Mouse (Mus musculus) limb, embryonic 10.5 days (tissue): Measurements from ENCODE around the gene Gm3435. TPM values are rescaled to one million over a fixed set of nuclear protein-coding genes. Genes with fewer than 3 reads are reported as not detected.

ENCODE experiments used
- DNase-seq: peaks from one replicate; pipeline ENCODE4 v3.0.0-alpha.2; 2017; ENCODE audit warnings: low spot score
- H3K27ac ChIP-seq: fragments of 300-500 bp; sonication (generic); 2 replicates; pipeline ENCODE4 v1.5.1; 2016; ENCODE audit warnings: mild to moderate bottlenecking
- H3K27me3 ChIP-seq: fragments of 300-500 bp; sonication (generic); 2 replicates; pipeline ENCODE4 v1.6.1; 2016; ENCODE audit warnings: low read depth, mild to moderate bottlenecking; ENCODE audit not compliant: poor library complexity, severe bottlenecking
- H3K36me3 ChIP-seq: fragments of 300-500 bp; sonication (generic); 2 replicates; pipeline ENCODE4 v1.6.1; 2016; ENCODE audit warnings: mild to moderate bottlenecking, moderate library complexity
- H3K4me1 ChIP-seq: fragments of 300-500 bp; sonication (generic); 2 replicates; pipeline ENCODE4 v1.6.1; 2016
- H3K4me3 ChIP-seq: fragments of 300-500 bp; sonication (generic); 2 replicates; pipeline ENCODE4 v1.5.1; 2016; ENCODE audit warnings: mild to moderate bottlenecking, moderate library complexity
- H3K9me3 ChIP-seq: fragments of 300-500 bp; sonication (generic); replicated peaks from 2 replicates; pipeline ENCODE4 v1.6.1; 2016; ENCODE audit warnings: mild to moderate bottlenecking
- WGBS: fragments of 180-500 bp; shearing (Covaris S2); methylation state at CpG from one replicate; pipeline ENCODE4 v1.1.7; 2016; 5-methylcytosine and 5-hydroxymethylcytosine counted together
- polyA plus RNA-seq: library from polyadenylated mRNA; unstranded; fragments of >200 nt; fragmentation: Nextera tagmentation; extraction: Ambion mirVana; gene quantifications from 2 replicates; pipeline ENCODE4 v1.2.1, GENCODE M21; 2016

Gm3435 gene
- polyA plus RNA-seq, 1 experiment from 2014 or later, result 4.8 TPM

DNA sequence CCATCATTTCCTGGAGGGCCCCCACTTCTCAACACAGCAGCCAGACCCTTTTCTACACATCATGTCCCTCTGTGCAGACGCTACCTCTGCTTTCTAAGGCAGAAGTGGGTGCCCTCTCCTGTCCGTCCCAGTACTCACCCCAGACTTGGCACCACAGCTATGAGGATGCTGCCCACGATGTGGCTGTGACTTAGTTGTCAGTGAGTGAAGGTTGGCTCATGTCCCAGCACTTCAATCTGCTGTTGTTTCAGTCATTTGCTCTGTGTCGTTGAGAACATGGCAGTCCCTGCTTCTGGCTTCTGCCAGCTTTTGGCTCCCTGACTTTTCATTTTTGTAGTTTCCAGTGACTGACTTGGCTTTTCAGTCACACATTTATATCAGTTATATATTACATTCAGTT, 45.9 kb downstream of the Gm3435 start:
- peaks cover 45% of the 10 kb centered on the region for H3K36me3 ChIP-seq
- H3K27me3 ChIP-seq, result no peaks in the 10 kb centered on the region
- WGBS, result 90% methylated on average over 4 of the region's 4 CpGs
- peak; percentile 18 for DNase-seq
- H3K4me3 ChIP-seq, result no peak overlapping the region
- H3K27ac ChIP-seq, result no peak overlapping the region
- H3K9me3 ChIP-seq, result no peaks in the 10 kb centered on the region
- no peaks in the 10 kb centered on the region for H3K4me1 ChIP-seq

DNA sequence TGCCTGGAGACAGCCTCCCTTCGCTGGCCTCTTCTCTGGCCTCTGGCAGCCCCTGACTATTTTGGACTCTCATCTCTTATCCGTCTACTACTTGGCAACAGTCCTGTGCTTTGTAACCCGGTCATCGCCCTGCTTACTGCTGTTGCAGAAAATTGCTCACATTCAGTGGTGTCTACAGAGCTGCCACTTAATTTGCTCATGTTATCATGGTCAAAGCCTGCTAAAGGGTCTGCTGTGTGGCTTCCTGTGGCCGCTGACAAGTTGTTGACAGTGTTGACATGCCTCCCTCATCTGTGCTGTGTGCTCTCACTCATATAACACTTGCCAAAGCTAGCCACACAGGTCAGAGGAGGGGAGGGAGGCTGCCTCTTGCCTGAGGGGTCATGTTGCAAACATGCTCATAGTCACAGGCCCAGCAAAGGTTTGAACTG, 48.2 kb downstream of the Gm3435 start:
- Histone ChIP-seq H3K4me3 (no peak overlapping the region), H3K36me3 (peaks cover 66% of the 10 kb centered on the region), H3K27ac (no peak overlapping the region), H3K27me3 (no peaks in the 10 kb centered on the region), H3K9me3 (no peaks in the 10 kb centered on the region), H3K4me1 (no peaks in the 10 kb centered on the region)
- DNase-seq, result no peak
- WGBS, result 94% methylated on average over 5 of the region's 5 CpGs

DNA sequence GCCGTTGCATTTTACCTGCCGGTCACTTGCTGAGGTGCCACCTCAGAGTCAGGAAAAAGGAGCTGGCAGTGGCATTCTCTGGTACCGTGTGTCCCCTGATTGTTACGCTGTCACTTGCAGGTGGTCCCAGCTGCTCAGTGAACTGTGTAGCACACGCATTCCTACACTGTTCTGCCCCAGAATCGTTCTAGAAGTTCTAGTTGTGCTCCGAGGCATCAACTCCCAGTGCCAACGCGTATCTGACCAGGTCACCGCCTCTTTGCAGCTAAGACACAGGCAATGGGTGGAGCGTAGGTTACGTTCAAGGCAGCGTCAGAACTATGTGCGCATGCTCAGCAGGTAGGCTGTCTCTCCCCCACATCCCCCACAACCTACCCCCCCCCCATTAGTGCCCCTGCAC, 49.7 kb downstream of the Gm3435 start:
- peaks cover 69% of the 10 kb centered on the region for H3K36me3 ChIP-seq

DNA sequence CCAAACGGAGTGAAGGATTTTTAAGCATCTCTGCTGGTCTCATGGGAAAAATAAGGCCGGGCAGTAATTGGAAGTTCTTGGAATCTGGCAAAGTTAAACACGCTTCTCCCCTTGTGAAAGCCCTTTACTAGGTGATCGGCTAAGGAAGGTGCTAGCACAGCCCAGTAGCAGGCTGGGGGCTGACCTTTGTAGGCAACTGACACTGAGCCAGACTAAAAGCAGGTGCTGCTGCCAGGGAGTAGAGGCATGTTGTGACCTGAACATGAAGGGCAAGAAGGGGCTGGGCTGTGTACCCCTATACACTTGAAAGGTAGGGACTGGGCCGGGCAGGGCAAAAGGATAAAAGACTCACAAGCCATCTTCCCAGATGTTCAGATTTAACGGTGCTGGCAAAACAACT, 50.4 kb downstream of the Gm3435 start:
- DNase-seq, result no peak
- Histone ChIP-seq H3K36me3 (peaks cover 63% of the 10 kb centered on the region), H3K27ac (no peak overlapping the region), H3K9me3 (no peaks in the 10 kb centered on the region), H3K4me1 (no peaks in the 10 kb centered on the region), H3K27me3 (no peaks in the 10 kb centered on the region), H3K4me3 (no peak overlapping the region)
- WGBS, result 90% methylated on average over 6 of the region's 6 CpGs

More for the DNA sequence above, 49.7 kb downstream of the Gm3435 start:
- no peaks in the 10 kb centered on the region for H3K27me3 ChIP-seq
- H3K4me3 ChIP-seq, result no peak overlapping the region
- H3K27ac ChIP-seq, result no peak overlapping the region
- 96% methylated on average over 14 of the region's 14 CpGs for WGBS
- DNase-seq, result no peak
- no peaks in the 10 kb centered on the region for H3K4me1 ChIP-seq
- no peaks in the 10 kb centered on the region for H3K9me3 ChIP-seq

DNA sequence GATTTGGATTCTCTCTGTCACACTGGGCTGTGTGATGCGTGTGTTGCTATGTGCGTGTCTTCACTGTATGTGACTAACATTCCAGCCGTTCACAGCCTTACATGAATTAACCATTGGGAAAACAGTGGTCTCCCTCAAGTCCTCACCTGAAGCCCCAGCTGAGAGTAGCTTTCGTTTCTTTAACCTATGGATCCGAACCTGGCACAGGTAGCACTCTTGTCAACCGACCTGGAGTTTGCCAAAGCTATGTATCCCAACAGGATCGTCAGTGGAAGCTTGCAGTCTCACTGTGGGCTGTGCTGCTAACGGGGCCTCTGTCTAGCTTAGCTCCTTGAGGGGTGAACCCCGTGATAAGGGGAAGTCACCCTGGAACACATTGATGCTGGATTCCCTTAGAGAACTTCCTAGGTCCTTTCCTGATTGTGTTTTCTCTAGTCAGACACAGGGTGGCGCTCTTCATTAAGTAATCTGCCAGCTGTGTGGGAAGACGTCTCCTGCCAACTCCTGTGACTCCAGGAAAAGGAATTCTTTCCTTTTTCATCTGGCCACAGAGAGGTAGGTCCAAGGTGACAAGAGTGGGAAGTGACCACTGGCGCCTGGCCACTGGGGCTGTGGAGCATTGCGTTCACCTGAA, 55.5 kb downstream of the Gm3435 start:
- Histone ChIP-seq H3K27me3 (no peaks in the 10 kb centered on the region), H3K4me3 (peak overlapping the region; percentile 18; the same call in 1 of the 2 replicates), H3K27ac (peak overlapping the region; percentile 68; the same call in 1 of the 2 replicates), H3K9me3 (no peaks in the 10 kb centered on the region), H3K36me3 (peaks cover 26% of the 10 kb centered on the region), H3K4me1 (peaks cover 8% of the 10 kb centered on the region)
- WGBS, result 40% methylated on average over 13 of the region's 13 CpGs
- peak; percentile 80 for DNase-seq

DNA sequence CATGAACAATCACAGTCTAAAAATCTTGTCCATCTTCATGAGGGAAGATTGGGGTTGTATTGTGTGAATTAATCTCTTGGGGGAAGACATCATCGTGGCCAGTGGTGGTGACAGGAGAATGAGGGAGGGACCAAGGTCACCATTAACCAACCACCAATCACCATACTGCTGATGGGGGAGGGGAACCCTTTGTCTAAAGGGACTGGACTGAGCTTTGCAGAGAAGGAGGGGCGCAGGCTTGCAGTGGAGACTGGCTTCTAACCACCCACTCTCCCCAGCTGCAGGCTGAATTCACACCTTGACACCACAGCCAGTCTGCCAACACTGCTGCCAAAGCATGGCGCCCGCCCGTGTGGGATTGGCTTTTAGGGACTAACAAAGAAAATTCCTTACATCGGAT, 56.1 kb downstream of the Gm3435 start:
- DNase-seq, result peak; percentile 47
- no peaks in the 10 kb centered on the region for H3K27me3 ChIP-seq
- H3K9me3 ChIP-seq, result no peaks in the 10 kb centered on the region
- WGBS, result 25% methylated on average over 6 of the region's 6 CpGs
- peaks cover 8% of the 10 kb centered on the region for H3K4me1 ChIP-seq
- H3K36me3 ChIP-seq, result peaks cover 23% of the 10 kb centered on the region
- peak overlapping the region; percentile 18 for H3K4me3 ChIP-seq
- peak overlapping the region; percentile 68; the same call in 1 of the 2 replicates for H3K27ac ChIP-seq

DNA sequence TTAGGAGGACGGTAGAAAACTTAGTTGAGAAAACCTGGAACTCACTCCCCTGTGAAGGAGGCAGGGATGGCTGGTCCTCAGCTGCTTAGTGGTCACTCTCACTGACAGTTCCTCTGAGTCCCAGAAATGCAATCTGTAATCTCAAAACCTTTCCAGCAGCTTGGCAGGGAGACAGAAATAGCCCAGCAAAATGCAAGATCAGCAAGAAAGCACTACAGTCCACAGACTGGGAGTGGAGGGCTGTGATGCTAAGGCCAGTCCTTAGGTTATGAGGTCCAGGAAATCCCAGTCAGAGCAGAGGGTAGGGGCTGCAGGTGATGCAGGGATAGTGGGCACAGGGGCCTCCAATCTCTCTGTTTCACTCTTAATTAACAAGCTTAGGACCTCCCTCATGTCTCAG, 56.9 kb downstream of the Gm3435 start:
- DNase-seq, result no peak
- H3K4me3 ChIP-seq, result no peak overlapping the region
- peaks cover 14% of the 10 kb centered on the region for H3K36me3 ChIP-seq
- H3K27me3 ChIP-seq, result no peaks in the 10 kb centered on the region
- H3K27ac ChIP-seq, result no peak overlapping the region
- 46% methylated on average over 1 of the region's 1 CpGs for WGBS
- no peaks in the 10 kb centered on the region for H3K9me3 ChIP-seq
- H3K4me1 ChIP-seq, result peaks cover 8% of the 10 kb centered on the region

DNA sequence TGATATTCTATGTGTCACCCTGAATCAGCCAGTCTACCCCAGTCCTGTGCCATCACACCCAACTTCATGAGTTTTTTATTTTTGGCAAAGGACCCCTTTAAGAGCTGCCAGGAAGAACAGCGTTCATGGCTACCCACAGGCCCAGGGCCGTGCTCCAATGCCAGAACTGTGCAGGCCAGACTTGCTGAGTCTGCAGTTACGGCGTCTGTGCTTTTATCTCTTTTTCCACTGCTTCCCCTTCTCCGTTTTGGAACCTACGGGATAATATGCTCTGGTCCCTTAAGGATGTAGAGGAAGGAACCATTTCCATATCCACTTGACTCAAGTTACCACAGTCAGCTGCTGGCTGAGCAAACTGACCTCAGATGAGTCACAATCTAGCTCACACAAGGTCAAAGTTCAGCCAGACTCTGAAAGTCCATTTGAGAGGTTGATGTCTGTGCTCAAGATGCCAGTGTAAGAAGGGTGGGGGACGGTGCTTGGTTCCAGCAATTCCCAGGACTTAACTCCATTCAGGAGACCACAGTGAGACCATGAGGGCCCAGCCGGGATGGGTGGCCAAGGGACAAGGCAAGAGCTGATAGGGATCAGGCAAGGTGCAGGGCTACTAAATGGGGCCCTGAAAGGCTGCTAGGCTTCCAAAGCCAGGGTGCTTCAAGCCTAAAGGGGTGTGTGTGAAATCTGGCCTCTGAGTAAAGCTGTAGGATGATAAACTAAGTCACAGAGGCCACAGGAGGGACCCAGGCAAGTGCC, 58.2 kb downstream of the Gm3435 start:
- Histone ChIP-seq H3K4me3 (no peak overlapping the region), H3K36me3 (0 out of 2 replicates have a peak, but pooled peaks cover 3% of the 10 kb centered on the region), H3K27me3 (no peaks in the 10 kb centered on the region), H3K27ac (no peak overlapping the region), H3K9me3 (no peaks in the 10 kb centered on the region), H3K4me1 (peaks cover 8% of the 10 kb centered on the region)
- WGBS, result 68% methylated on average over 8 of the region's 8 CpGs
- DNase-seq, result no peak

DNA sequence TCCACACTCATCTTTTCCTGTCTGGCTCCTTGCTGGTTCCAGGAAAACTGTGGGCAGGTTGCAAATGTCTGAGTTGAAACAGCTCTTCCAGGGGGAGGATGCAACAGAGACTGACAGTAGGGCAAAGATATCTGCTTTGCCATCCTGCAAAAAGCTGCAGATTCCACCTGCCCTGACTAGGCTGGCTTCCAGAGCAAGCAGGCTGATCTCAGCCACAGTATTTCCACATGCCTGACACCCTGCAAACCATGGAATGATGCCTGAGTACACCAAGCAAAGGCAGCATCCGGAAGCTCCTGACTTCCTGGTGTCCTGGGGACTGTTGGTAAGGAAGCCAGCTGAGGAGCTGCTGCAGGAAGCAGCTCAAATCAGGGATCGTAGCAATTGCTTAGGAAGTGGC, 59.1 kb downstream of the Gm3435 start:
- Histone ChIP-seq H3K36me3 (no peaks in the 10 kb centered on the region), H3K4me1 (peaks cover 8% of the 10 kb centered on the region), H3K27me3 (no peaks in the 10 kb centered on the region), H3K9me3 (no peaks in the 10 kb centered on the region), H3K4me3 (no peak overlapping the region), H3K27ac (no peak overlapping the region)
- 55% methylated on average over 2 of the region's 2 CpGs for WGBS
- DNase-seq, result no peak

Other genes starting within 250 kb of the Gm3435 start
- 3.4 and 5.0 TPM in 2 replicates for gene Wdr27, start 67.0 kb upstream of the Gm3435 start, polyA plus RNA-seq
- 21.3 and 25.4 TPM in 2 replicates for gene 1600012H06Rik, start 67.0 kb upstream of the Gm3435 start, polyA plus RNA-seq
- 31.0 and 32.2 TPM in 2 replicates for gene Phf10, start 48.9 kb upstream of the Gm3435 start, polyA plus RNA-seq
- gene 9030025P20Rik, start 31.7 kb upstream of the Gm3435 start, polyA plus RNA-seq, result 10.9 and 11.1 TPM in 2 replicates
- gene Gm3417, start 31.4 kb upstream of the Gm3435 start, polyA plus RNA-seq, result 0.31 and 0.78 TPM in 2 replicates
- 76.1 and 100.0 TPM in 2 replicates for gene Ermard, start 31.0 kb downstream of the Gm3435 start, polyA plus RNA-seq
- gene Tcte3, start 31.3 kb downstream of the Gm3435 start, polyA plus RNA-seq, result 1.5 TPM in 1 of 2 replicates, not detected in the other
- gene Gm3448, start 31.4 kb downstream of the Gm3435 start, polyA plus RNA-seq, result 3.7 and 3.9 TPM in 2 replicates